Mouse (Mus musculus) cerebellum, postnatal 10 days (tissue): Measurements from ENCODE around the gene Asap2.
"Not testable (repeated sequence)": the region's sequence is repeated elsewhere in the genome, so short reads cannot be mapped to it uniquely, and the experiment has no call there.

Experiments
- DNase-seq, 2 experiments: peaks; one replicate each; pipeline ENCODE4 v3.0.0; 2021; ENCODE audit warnings: mixed read lengths in 2 of 2

Asap2 gene

GRCm38 (mm10) chr12:20990132-20990531 is at the start of gene Asap2:
TSS of gene Asap2 (plus strand) at chr12:20990459.
- DNase-seq: peak; percentile 36 to 59

DNA sequence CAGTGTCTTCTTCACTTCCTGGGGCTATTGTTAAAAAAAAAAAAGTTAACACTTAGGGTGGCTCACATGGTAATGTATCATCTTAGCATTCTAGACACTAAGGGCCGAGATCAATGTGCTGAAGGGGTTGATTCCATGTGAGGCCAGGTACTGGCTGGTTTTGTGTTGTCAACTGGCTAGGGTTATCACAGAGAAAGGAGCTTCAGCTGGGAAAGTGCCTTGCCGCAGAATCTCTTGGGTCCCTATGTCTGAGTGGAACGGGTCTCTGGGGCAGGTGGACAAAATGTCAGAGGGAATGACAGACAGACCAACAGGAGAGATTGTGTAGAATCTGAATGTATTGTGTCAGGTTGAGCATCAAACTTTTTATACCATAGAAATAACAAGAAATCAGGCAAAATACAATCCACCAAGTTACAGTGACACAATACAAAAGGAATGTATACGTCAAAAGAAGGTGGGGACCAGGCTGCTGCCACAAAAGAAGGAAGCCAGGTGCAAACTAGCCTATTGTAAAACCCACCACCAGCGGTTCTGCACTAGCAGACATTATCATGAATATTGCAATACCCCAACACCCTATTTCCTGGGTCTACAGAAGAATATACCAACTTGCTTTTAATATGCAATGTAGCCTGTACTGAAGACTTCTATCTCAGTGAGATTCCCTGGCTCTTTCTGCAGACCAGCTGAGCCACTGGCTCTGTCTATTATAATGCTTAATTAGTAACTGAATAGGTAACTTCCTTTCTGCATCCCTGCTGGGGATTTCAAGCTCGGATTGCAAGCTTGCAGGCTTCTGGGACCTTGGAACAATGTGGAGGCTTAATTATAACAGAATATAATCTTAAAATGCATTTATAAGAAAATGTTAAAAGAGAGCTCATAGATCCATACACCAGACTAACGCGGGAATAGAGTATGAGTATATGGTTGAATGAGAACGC is 42.9 kb upstream of the Asap2 start:
- DNase-seq: not testable (repeated sequence)

GRCm38 (mm10) chr12:20990579-20990978 is 320 bp downstream of the Asap2 start:
- peak; percentile 14 to 18 for DNase-seq

GRCm38 (mm10) chr12:21030875-21031274 is 40.6 kb downstream of the Asap2 start:
- not testable (repeated sequence) for DNase-seq

- not testable (repeated sequence) for DNase-seq
Measured at GRCm38 (mm10) chr12:21046716-21047115, 56.5 kb downstream of the Asap2 start.

DNA sequence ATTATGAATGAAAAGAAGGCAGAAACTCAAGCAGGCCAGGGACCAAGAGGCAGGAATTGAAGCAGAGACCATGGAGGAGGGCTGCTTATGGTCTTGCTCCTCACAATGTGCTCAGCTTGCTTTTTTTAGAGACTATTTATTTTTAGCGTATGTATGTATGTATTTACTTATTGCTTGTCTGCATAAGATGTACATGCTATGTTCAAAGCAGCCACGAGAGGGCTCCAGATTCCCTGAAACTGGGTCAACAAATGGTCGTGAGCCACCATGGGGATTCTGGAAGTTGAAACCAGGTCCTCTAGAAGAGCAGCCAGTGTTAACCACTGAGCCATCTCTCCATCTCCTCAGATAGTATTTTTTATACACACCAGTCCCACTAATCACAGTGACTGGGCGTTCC is 85.5 kb downstream of the Asap2 start:
- DNase-seq: peak; percentile 88

GRCm38 (mm10) chr12:21090168-21090567 is 99.9 kb downstream of the Asap2 start:
- peak in 1 of 2 experiments; percentile 6 for DNase-seq

DNA sequence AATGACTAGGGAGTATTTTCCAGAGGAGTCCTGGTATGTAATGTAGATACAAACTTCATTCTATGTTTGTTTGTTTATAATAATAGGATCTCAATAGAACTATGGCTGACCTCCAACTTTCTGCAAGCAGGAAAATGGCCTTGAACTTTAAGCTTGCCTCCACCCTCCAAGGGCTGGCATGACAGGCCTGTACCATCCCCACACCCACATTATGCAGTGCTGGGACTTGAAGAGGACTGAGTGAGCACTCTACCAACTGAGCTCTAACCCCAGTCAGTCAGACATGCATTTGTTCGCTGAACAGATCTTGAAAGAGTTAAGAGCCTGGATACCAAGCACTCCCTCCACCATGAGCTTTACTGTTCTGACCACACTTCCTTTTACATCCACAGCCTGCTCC is 102.2 kb downstream of the Asap2 start:
- not testable (repeated sequence) for DNase-seq

- not testable (repeated sequence) for DNase-seq
Measured at GRCm38 (mm10) chr12:21097806-21098325, 107.6 kb downstream of the Asap2 start.

DNA sequence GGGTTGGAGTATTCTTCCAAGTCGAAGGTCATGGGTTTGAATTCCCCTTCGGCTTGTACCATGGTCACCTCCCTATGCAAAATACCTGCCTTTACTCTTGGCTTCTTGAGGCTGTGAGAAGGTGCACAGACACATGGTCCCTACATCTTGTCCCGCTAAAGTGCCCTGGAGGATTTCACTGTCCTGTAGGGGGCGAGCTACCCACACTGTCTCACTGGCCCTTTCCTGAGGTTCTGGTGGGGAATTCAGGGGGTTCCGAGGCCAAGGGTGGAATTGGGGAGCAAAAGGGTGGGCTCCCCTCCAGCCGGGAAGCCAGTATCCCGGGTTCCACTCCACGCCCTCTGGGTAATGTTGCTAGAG is 120.8 kb downstream of the Asap2 start:
- not testable (repeated sequence) for DNase-seq

DNA sequence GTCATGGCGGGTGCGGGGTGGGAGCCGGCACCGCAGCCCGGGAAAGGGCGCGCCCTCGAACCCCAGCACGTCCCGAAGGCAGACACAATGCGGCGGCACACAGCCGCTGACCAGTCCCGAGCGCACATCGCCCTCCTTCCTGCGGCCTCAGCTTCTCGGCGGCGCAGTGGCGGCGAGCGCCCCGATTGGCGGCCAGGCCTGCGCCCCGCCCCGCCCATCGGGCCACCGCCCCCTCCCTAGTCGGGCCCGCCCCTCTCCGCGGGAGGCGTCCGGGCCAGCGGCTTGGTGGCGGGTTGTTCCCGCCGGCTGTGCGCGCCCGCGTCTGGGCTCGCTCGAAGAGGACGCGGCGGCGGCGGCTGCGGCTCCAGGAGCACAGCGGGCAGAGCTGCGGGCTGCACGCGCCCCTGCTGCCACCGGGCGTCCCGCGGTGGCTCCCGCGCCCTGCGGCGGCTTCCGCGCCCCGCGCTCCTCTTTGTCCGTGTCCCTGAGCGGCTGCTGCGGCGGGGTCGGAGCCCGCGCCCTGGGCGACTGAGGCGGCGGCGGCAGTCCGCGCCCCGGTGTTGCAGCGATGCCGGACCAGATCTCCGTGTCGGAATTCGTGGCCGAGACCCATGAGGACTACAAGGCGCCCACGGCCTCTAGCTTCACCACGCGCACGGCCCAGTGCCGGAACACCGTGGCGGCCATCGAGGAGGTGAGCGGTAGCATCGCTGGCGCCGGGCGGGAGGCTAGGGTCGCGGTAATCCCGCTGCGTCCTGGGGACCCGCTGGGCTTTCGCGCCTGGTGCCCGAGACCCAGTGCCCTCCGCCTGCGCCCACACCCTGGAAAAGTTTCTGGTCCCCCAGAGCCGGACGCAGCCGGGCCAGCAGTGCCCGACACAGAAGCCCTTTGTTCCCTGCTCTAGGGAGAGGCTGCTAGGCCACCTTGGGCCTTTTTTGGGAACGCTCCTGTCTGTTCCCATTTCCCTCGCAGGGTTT is 121.5 kb downstream of the Asap2 start:
- peak; percentile 88 to 94 for DNase-seq

DNA sequence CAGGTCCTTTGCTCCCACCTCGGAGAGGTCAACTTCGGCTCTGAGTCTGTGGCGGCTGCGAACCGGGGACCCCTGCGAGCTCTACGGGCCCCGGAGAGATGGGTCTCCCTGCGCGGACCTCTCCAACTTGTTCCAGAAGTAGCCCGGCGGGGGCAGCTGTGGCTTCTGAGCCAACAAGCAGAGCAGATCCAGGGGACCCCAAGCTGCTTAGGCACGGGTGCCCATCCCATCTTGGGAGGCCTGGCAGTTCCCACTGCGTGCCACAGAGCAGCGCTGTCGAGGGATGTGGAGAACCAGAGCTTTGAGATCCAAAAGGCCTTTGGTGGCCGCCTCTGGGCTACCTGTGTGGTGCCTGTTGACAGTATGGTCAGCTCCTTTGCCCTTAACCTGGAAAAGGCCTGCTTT is 122.2 kb downstream of the Asap2 start:
- DNase-seq: peak; percentile 80 to 84

DNA sequence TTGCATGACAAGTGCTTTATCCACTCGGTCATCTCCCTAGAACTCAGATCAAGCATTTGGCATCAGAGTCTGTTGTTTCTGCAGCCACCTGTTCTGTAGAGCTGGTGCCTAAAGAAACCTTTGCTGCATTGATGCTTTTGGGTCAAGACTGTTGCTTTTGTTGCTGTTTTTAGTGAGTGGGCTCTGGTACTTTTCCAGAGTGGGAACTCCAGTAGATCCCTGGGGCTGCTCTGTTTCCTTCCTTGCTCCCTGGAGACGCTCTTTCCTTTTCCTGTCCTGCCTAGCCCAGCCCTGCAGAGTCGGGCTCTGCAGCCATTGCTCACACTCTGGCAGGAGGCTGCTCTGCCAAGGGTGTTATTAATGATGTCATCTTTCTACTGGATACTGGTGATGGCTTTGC is 129.2 kb downstream of the Asap2 start:
- peak in 1 of 2 experiments; percentile 9 for DNase-seq

DNA sequence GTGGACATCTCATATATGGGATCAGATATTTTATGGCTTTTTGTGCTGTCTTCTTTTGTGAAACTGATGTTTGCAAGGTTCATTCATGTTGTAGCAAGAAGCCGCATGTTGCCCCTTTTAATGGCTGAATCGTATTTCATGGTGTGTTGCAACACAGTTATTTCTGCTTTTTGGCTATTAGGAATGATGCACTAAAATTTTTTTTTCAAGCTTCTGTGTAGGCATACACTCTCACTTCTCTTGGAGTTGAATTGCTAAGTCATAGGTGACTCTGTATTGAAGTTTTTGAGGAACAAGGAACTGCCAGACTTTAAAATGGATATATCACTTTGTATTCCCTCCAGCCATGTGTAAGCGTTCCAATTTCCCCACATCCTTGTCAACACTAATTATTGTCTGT is 132.6 kb downstream of the Asap2 start:
- DNase-seq: no peak

- DNase-seq: no peak
Measured at GRCm38 (mm10) chr12:21123647-21124046, 133.4 kb downstream of the Asap2 start.

GRCm38 (mm10) chr12:21125675-21126470 is 135.6 kb downstream of the Asap2 start:
- DNase-seq: peak in 1 of 2 experiments; percentile 18

GRCm38 (mm10) chr12:21126516-21126915 is 136.3 kb downstream of the Asap2 start:
- DNase-seq: no peak

DNA sequence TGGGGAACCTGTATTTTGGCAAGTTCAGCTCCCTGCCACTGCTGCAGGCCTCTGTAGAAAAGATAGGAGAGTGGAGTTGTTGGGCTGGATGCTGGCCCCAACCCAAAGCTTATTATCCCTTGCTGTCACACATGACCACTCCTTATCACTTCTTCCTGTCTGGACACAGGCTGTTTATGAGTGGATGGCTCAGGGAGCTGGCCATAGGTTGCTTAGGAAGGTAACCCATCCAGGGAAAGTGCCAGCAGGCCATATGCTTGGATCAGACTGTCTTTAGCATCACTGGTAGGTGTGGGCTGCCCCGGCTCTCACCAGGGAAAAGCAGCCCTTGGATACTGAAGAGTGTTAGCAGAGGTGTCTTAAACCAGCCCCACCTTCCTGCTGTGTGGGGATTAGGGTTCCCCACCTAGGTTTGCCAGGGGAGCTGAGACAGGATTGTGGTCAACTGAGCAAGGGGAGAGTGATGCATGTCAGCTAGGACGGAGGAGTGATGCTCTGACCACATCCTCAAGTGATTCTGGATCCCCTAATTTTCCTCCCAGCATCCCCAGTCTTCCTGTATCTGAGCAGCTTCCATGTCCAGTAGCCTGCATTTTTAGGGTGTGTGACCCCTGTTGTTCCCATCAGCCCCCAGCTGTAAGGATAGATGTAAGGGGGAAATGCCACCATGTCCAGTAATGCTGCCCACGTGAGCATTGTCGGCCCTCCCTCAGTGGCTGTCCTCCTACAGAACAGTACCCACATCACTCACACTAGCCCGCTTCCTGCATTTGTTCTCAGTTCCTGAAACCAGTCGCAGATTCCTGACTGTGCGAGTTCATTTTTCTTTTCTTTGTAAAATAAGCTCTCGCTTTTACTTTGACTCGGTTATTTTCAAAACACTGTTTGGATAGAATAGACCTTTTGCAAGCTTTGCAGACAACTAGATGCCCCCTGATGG is 138.9 kb downstream of the Asap2 start:
- no peak for DNase-seq

DNA sequence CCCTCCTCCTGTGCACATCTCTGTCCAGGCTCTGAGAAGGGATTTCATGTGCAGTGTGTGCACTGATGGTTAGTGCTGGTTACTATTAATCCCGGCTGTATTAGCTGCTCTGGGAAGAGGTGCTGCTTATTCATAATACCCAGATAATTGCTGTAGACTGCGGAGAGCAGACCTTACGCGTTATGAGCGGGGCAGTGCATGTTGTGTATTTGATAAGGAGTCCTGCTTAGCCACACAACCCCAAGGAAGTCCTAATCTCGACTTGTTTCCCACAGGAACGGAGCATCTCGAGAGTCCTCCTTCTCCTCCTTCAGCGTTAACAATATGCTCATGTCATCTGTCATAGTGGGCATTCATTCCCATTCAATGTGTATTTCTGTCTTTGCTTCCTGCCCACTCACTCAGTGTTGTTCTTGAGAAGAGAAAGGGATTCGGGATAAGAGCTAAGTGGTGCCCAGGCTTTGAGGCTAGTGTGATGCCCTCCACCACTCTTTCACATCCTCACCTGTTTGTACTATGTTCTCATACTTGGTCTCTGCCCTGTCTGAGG is 140.1 kb downstream of the Asap2 start:
- no peak for DNase-seq

DNA sequence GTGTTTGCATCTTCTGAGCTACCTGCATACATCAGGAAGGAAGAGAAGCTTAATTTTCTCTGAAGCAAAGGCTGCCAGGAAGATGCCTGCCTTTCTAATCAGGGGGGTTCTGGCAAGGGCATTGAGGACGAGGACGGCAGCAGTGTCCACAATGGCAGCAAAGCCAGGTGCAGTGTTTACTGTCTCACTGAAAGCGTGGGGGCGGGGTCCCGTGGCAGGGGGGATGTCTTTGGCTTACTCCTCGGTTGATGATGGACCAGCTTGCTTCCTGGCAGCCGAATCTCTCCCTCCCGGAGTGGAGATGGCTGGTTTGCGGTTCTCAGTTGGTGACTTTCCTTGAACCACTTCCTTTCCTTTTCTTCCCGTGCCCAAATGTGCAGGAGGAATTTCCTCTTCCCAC is 142.3 kb downstream of the Asap2 start:
- DNase-seq: peak; percentile 81 to 86

- peak; percentile 56 to 58 for DNase-seq
Measured at GRCm38 (mm10) chr12:21133031-21133430, 142.8 kb downstream of the Asap2 start.
